Mouse (Mus musculus) ES-Bruce4 (cell line): Measurements from ENCODE around the gene Zfp65. TPM values are rescaled to one million over a fixed set of nuclear protein-coding genes. Genes with fewer than 3 reads are reported as not detected.
"Not testable (repeated sequence)": the region's sequence is repeated elsewhere in the genome, so short reads cannot be mapped to it uniquely, and the experiment has no call there.

ENCODE experiments used
- H3K27ac ChIP-seq: 2 replicates; pipeline ENCODE4 v1.5.1; 2012; ENCODE audit warnings: low read length, inconsistent platforms; ENCODE audit not compliant: insufficient read depth
- H3K27me3 ChIP-seq: 2 replicates; pipeline ENCODE4 v1.6.1; 2012; ENCODE audit warnings: mild to moderate bottlenecking, low read length, inconsistent platforms; ENCODE audit not compliant: control insufficient read depth, poor library complexity, insufficient read depth, severe bottlenecking
- H3K36me3 ChIP-seq: 2 replicates; pipeline ENCODE4 v1.6.1; 2012; ENCODE audit warnings: inconsistent platforms, mild to moderate bottlenecking, low read length, moderate library complexity; ENCODE audit not compliant: control insufficient read depth, poor library complexity, insufficient read depth, severe bottlenecking
- H3K4me1 ChIP-seq: one replicate; pipeline ENCODE4 v1.8.1; 2011; ENCODE audit warnings: low read length; ENCODE audit not compliant: control insufficient read depth, insufficient read depth
- H3K4me3 ChIP-seq: 2 replicates; pipeline ENCODE4 v1.5.1; 2011; ENCODE audit warnings: low read depth, mild to moderate bottlenecking, low read length
- H3K9ac ChIP-seq: 2 replicates; pipeline ENCODE4 v1.6.1; 2012; ENCODE audit warnings: low read depth, mild to moderate bottlenecking, inconsistent platforms; ENCODE audit not compliant: poor library complexity, severe bottlenecking
- H3K9me3 ChIP-seq: replicated peaks from 2 replicates; pipeline ENCODE4 v1.6.1; 2012; ENCODE audit warnings: mild to moderate bottlenecking, low read length, inconsistent platforms; ENCODE audit not compliant: control insufficient read depth, poor library complexity, insufficient read depth, severe bottlenecking
- CTCF ChIP-seq: IDR thresholded peaks from one replicate; pipeline ENCODE4 v1.8.1; 2011; ENCODE audit warnings: low read depth, low read length
- EP300 ChIP-seq: IDR thresholded peaks from 2 replicates; pipeline ENCODE4 v1.6.1; 2011; ENCODE audit warnings: low read depth, low read length; ENCODE audit not compliant: insufficient read depth
- POLR2A ChIP-seq: IDR thresholded peaks from one replicate; pipeline ENCODE4 v1.8.1; 2011; ENCODE audit warnings: low read length; ENCODE audit not compliant: insufficient read depth
- polyA plus RNA-seq: library from polyadenylated mRNA; stranded (reverse); fragments of >200 nt; gene quantifications from 2 replicates; pipeline ENCODE4 v1.2.4, GENCODE M21; 2011; ENCODE audit warnings: low read depth; ENCODE audit not compliant: missing spikeins, insufficient read depth, insufficient read length

The Zfp65 gene
- polyA plus RNA-seq, 1 experiment, result 12.6 TPM

- H3K27ac ChIP-seq, result 0 out of 2 replicates have a peak overlapping the region, but pooled peaks have one; percentile 9
- no peaks in the 10 kb centered on the region for H3K36me3 ChIP-seq
- H3K9me3 ChIP-seq, result no peaks in the 10 kb centered on the region
- no peaks in the 10 kb centered on the region for H3K4me1 ChIP-seq
- TF ChIP-seq POLR2A (peak; percentile 50), CTCF (no peak)
- no peaks in the 10 kb centered on the region for H3K27me3 ChIP-seq
- H3K9ac ChIP-seq, result peak overlapping the region; percentile 51
- H3K4me3 ChIP-seq, result peak overlapping the region; percentile 89
Measured at GRCm38 (mm10) chr13:67723848-67724479, 5.0 kb downstream of the Zfp65 start.

DNA sequence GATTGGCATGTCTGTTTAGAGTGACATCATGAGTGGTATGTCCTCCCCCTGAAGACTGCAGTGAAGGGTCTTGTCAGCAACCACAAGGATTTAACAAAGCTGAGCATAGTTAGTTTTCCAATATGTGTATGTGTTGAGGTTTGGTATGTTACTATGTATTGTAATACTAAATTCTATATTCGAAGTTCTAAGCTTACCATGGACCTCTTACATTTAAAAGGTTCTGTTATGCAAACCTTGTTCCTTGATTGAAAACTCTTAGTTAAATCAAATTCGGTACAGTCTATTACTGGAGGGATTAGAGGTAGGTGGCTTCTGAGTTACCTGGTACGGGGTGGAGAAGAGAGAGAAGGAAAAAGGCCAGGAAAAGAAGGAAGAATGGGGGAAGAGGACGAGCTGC lies 42.0 kb downstream of the Zfp65 start, which contains the start of gene Zfp738:
TSS of gene Zfp738 (minus strand) at position 101 of the 400 bp plus-strand sequence.
- H3K9me3 ChIP-seq, result no peaks in the 10 kb centered on the region
- H3K4me3 ChIP-seq, result peak within 1 kb of the TSS; percentile 58
- TF ChIP-seq CTCF (no peak), EP300 (no peak), POLR2A (no peak)

DNA sequence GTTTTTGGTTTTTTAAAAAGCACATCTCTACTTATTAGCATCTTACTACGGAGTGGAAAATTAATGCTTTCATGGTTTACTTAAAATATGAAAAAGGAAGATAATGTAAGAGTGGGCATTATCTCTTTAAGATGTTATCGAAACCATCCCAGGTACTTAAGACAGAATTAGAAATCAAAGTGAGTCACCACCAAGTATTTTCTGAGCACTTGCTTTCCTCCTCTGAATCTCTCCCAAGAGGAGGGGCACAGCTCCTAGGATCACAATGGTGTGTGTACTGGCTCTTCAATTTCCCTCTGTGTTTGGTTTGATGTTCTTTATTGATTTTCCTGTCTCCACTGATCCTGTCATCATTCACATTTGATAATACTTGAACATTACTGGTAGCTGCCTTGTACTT lies 45.1 kb downstream of the Zfp65 start:
- H3K4me1 ChIP-seq, H3K9me3 ChIP-seq, H3K4me3 ChIP-seq, H3K36me3 ChIP-seq, H3K27me3 ChIP-seq: not testable (repeated sequence)
- Histone ChIP-seq H3K27ac (peak overlapping the region; percentile 24; the same call in 1 of the 2 replicates), H3K9ac (0 out of 2 replicates have a peak overlapping the region, but pooled peaks have one; percentile 47)

More for the DNA sequence above, 42.0 kb downstream of the Zfp65 start, which contains the start of gene Zfp738:
- H3K36me3 ChIP-seq, result no peaks in the 10 kb centered on the region
- H3K27me3 ChIP-seq, result no peaks in the 10 kb centered on the region
- H3K4me1 ChIP-seq, result no peaks in the 10 kb centered on the region
- no peak within 1 kb of the TSS for H3K9ac ChIP-seq
- no peak within 1 kb of the TSS for H3K27ac ChIP-seq

GRCm38 (mm10) chr13:67682959-67683735 lies 45.8 kb downstream of the Zfp65 start:
- TF ChIP-seq POLR2A, result peak; percentile 35
- H3K9me3 ChIP-seq, H3K27ac ChIP-seq, H3K36me3 ChIP-seq, H3K27me3 ChIP-seq, H3K4me1 ChIP-seq: not testable (repeated sequence)
- peak overlapping the region; percentile 95 for H3K4me3 ChIP-seq
- H3K9ac ChIP-seq, result peak overlapping the region; percentile 47; the same call in 1 of the 2 replicates

GRCm38 (mm10) chr13:67674902-67675301 lies 54.1 kb downstream of the Zfp65 start:
- TF ChIP-seq CTCF (no peak), POLR2A (no peak), EP300 (no peak)

More at GRCm38 (mm10) chr13:67674902-67675301, 54.1 kb downstream of the Zfp65 start:
- H3K27ac ChIP-seq, result no peak overlapping the region
- H3K9me3 ChIP-seq, result no peaks in the 10 kb centered on the region
- H3K4me3 ChIP-seq, result no peak overlapping the region
- H3K27me3 ChIP-seq, result no peaks in the 10 kb centered on the region
- no peak overlapping the region for H3K9ac ChIP-seq
- H3K4me1 ChIP-seq, result no peaks in the 10 kb centered on the region
- no peaks in the 10 kb centered on the region for H3K36me3 ChIP-seq

Other genes with a start within 250 kb of the Zfp65 start
- gene Zfp874b, start 244.9 kb downstream of the Zfp65 start, polyA plus RNA-seq, result 10.1 and 19.3 TPM in 2 replicates
- 10.3 and 10.7 TPM in 2 replicates for gene Zfp58, start 228.6 kb downstream of the Zfp65 start, polyA plus RNA-seq
- gene Gm26965, start 203.0 kb downstream of the Zfp65 start, polyA plus RNA-seq, result not detected in 2 replicates
- gene Zfp87, start 203.0 kb downstream of the Zfp65 start, polyA plus RNA-seq, result 15.0 and 15.5 TPM in 2 replicates
- gene Zfp748, start 175.3 kb downstream of the Zfp65 start, polyA plus RNA-seq, result 9.3 and 9.9 TPM in 2 replicates
- 10.6 and 11.9 TPM in 2 replicates for gene Zfp729b, start 119.5 kb downstream of the Zfp65 start, polyA plus RNA-seq
- 13.8 and 15.6 TPM in 2 replicates for gene Gm49345, start 91.4 kb downstream of the Zfp65 start, polyA plus RNA-seq
- 10.8 and 11.1 TPM in 2 replicates for gene Zfp729a, start 91.4 kb downstream of the Zfp65 start, polyA plus RNA-seq
- 19.1 and 21.6 TPM in 2 replicates for gene Zfp738, start 42.1 kb downstream of the Zfp65 start, polyA plus RNA-seq
- gene Zfp85, start 26.1 kb upstream of the Zfp65 start, polyA plus RNA-seq, result 4.4 and 5.5 TPM in 2 replicates
- 15.5 and 16.6 TPM in 2 replicates for gene Zfp493, start 50.5 kb upstream of the Zfp65 start, polyA plus RNA-seq
- gene Zfp273, start 84.6 kb upstream of the Zfp65 start, polyA plus RNA-seq, result 4.8 and 5.5 TPM in 2 replicates
- gene Gm10037, start 101.9 kb upstream of the Zfp65 start, polyA plus RNA-seq, result 5.4 and 8.5 TPM in 2 replicates
- gene BC048507, start 134.2 kb upstream of the Zfp65 start, polyA plus RNA-seq, result not detected in 2 replicates